Mouse (Mus musculus) pancreas, adult 10 weeks (tissue): ENCODE data around the gene Tff2. TPM values are rescaled to one million over a fixed set of nuclear protein-coding genes. Genes with fewer than 3 reads are reported as not detected.

Source experiments
- polyA plus RNA-seq: library from polyadenylated mRNA; stranded (reverse); fragments of 350-450 nt; fragmentation: Illumina TruSeq; extraction: RNeasy Lipid Tissue Mini Kit (QIAGEN cat#74804); gene quantifications from one replicate; pipeline ENCODE4 v1.2.3, GENCODE M21; 2015; ENCODE audit warnings: low read depth, low replicate concordance; ENCODE audit not compliant: insufficient read depth

Gene Tff2
- polyA plus RNA-seq = 3,679 TPM

GRCm38 (mm10) chr17:31144040-31145037 lies at the start of gene Tff2:
Gene Tff2, minus strand, starts transcription at chr17:31144282.

DNA sequence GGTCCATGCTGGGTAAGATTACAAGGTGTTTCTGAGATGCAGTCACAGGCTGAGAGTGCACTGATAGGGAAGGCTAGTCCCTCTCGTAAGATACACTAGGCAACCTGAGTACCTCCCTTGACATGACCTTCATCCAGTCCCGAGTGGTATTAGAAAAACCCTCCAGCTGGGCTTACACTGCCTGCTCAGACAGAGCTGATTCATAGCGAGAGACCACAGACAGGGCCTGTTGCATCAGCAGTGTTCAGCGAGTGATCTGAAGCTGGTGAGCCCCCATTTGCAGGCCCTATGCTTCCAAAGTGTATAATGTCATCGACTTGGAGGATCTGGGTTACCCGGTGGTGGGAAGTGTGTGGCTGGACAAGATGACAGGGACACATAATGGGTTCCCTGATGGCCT lies 21.0 kb upstream of the Tff2 start, which contains the start of gene Tff1:
Gene Tff1, minus strand, starts transcription at position 151 of the 400 bp plus-strand sequence.

DNA sequence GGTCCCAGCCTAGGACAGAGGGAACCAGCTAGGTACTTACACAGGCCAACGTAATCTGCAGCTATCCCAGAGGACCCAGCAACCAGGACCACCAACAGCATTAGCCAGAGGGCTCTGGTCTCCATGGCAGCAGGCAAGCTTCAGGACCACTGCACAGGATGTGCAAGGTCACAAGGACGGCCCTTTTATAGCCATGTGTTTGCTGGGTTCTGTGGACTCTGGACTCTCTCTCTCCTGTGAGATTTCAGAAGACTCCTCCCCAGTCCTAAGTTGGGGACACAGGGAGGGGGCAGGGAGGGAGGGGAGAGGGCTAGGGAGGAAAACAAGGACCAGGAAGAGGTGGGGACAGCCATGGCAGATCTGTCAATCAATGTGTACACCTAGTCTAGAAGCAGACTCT lies 14.6 kb downstream of the Tff2 start, which contains the start of gene Tff3:
Gene Tff3, minus strand, starts transcription at position 195 of the 400 bp plus-strand sequence.

Other genes starting within 250 kb of the Tff2 start
- gene Glp1r, start 242.5 kb downstream of the Tff2 start, polyA plus RNA-seq = 13.5 TPM
- not detected for gene Umodl1, start 189.6 kb downstream of the Tff2 start, polyA plus RNA-seq
- 3.0 TPM for gene Abcg1, start 86.6 kb downstream of the Tff2 start, polyA plus RNA-seq
- gene Tff3, start 14.6 kb downstream of the Tff2 start, polyA plus RNA-seq = not detected
- gene Tff1, start 21.0 kb upstream of the Tff2 start, polyA plus RNA-seq = not detected
- gene Tmprss3, start 54.7 kb upstream of the Tff2 start, polyA plus RNA-seq = not detected
- gene Ubash3a, start 63.6 kb upstream of the Tff2 start, polyA plus RNA-seq = 0.31 TPM
- 1.7 TPM for gene Rsph1, start 133.1 kb upstream of the Tff2 start, polyA plus RNA-seq
- 4.8 TPM for gene Slc37a1, start 142.5 kb upstream of the Tff2 start, polyA plus RNA-seq
- 2.3 TPM for gene Pde9a, start 241.9 kb upstream of the Tff2 start, polyA plus RNA-seq